Mouse (Mus musculus) heart, postnatal 25 days (tissue): Measurements from ENCODE around the gene Igflr1. TPM values are rescaled to one million over a fixed set of nuclear protein-coding genes. Genes with fewer than 3 reads are reported as not detected.

Experiments
- DNase-seq: peaks from one replicate; pipeline ENCODE4 v3.0.0; 2022; ENCODE audit warnings: low spot score
- intact Hi-C: fragments of 180-260 bp; cut with DNase I; formaldehyde crosslinking; loops from one replicate; pipeline ENCODE4 v1.15.1; 2025
- total RNA-seq, 2 experiments: library from RNA; stranded (reverse); gene quantifications; 2 replicates each; pipeline ENCODE4 v1.2.3; 2021

Gene Igflr1
- total RNA-seq: 1 to 10 TPM; 1.3 to 1.6 TPM

- intact Hi-C loops: loop anchor here (1.0 kb wide), 1 partner anchor 21 kb away; no protein-coding TSS in a partner anchor
- DNase-seq: no peak
Measured at GRCm38 (mm10) chr7:30564970-30565571, at the start of gene Igflr1. Gene Igflr1 (plus strand): TSS chr7:30565427.

GRCm38 (mm10) chr7:30518325-30518724 is 46.9 kb upstream of the Igflr1 start:
- DNase-seq: no peak
- intact Hi-C loops: no loop called here

- intact Hi-C loops: no loop called here
- no peak for DNase-seq
Measured at GRCm38 (mm10) chr7:30520396-30520795, 44.8 kb upstream of the Igflr1 start.

GRCm38 (mm10) chr7:30520856-30521255 is 44.4 kb upstream of the Igflr1 start:
- intact Hi-C loops: no loop called here
- DNase-seq: no peak

GRCm38 (mm10) chr7:30522871-30523270 is 42.4 kb upstream of the Igflr1 start:
- intact Hi-C loops: no loop called here
- no peak for DNase-seq

DNA sequence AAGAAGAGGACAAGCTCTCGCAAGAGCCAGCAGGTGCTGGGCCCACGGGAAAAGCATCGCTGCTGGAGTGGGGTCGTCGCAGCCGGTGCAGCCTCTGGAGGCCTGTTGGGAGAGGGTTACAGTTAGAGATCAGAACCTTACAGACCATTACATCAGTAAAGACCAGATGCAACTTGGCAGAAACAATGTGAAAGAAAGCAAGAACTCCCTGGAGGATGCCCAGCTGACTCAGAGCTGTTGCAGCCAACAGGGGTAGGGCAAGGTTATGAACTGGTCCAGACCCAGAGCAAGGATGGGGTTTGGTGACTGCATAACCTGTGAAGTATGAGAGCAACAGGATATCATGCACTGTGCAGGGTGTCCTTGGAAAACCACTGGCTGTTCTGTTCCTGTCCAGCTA is 40.7 kb upstream of the Igflr1 start:
- DNase-seq: no peak
- intact Hi-C loops: no loop called here

DNA sequence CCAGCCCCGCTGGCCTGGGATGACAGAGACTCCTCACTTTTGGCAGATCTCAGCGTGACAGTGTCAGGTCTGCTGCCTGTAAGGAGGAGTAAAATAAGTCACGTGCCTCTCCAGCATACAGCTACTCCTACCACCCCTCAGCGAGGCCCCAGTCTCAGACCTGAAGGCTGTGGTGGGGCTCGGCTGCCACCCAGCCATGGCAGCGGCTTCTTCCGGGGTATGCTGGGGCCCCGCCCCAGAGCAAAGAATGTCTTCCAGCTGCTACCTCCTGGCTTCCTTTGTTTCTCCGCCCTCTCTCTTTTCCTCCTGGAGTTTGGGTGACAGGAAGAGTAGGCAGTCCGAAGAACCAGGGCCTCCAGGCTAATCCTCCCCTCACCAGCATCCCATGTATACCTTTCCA is 39.3 kb upstream of the Igflr1 start:
- no peak for DNase-seq
- intact Hi-C loops: no loop called here

- no peak for DNase-seq
Measured at GRCm38 (mm10) chr7:30526399-30526798, 38.8 kb upstream of the Igflr1 start.

DNA sequence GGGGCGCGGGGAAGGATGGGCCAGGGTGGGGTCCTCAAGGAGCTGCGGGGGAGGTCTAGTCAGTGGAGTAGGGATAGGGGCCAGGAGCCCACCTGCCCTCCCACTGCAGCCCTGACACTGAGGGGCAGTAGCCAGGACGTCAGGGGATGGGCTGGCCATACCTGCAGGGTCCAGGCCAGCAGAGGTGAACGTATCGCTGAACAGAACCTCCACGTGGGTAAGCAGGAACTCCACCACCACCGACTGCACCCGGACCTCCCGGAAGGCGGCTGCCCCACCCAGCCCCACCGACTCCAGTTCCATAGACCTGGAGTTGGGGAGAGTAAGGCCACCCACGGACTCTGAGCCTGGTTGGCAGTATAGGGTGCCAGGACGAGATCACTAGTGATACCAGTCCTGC is 38.2 kb upstream of the Igflr1 start:
- DNase-seq: no peak
- intact Hi-C loops: no loop called here

More at GRCm38 (mm10) chr7:30526399-30526798, 38.8 kb upstream of the Igflr1 start:
- intact Hi-C loops: no loop called here

- intact Hi-C loops: no loop called here
- no peak for DNase-seq
Measured at GRCm38 (mm10) chr7:30531291-30531815, 33.9 kb upstream of the Igflr1 start.

DNA sequence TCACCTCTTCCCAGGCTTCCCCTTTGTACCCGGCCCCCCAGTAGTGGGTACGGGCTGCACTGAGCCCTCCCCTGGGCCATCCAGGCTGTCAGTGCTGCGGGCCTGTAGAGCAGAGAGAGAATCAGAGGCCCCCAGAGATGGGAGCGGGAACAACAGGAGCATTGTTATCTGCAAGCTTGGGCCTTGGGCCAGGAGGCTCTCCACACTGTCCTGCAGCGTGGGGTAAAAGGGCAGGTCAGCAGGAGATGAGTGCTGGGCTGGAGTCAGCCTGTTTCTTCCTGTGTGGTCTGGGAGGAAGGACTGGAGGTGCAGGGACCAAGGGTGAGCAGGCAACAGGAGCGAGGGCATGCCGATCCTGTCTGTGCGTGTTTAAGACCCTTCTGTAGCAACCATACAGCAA is 32.3 kb upstream of the Igflr1 start:
- intact Hi-C loops: no loop called here
- no peak for DNase-seq

- intact Hi-C loops: no loop called here
- no peak for DNase-seq
Measured at GRCm38 (mm10) chr7:30533941-30534632, 31.1 kb upstream of the Igflr1 start.

- intact Hi-C loops: no loop called here
- DNase-seq: peak; percentile 90
Measured at GRCm38 (mm10) chr7:30534633-30535577, 30.3 kb upstream of the Igflr1 start, which contains the start of gene Arhgap33. Gene Arhgap33 (minus strand): TSS chr7:30535060.

DNA sequence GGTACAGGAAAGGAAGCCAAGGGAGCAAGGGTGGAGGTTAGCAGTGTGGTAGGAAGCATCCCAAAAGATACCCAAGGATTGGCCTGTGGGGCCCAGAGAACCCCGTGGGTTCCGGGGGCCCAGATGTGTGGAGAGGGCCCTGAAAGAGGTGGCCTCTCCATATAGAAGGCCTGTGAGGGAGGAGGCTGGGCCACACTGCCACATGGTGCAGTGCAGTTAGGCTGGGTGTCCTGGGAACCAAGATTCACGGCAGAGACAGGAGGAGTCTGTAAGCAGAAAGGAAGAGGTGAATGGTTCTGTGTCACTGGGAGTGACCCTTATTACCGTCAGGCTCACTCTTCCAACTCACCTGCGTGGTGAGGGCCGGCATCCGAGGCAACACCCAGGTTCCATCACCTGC is 24.7 kb upstream of the Igflr1 start:
- intact Hi-C loops: no loop called here
- DNase-seq: no peak

DNA sequence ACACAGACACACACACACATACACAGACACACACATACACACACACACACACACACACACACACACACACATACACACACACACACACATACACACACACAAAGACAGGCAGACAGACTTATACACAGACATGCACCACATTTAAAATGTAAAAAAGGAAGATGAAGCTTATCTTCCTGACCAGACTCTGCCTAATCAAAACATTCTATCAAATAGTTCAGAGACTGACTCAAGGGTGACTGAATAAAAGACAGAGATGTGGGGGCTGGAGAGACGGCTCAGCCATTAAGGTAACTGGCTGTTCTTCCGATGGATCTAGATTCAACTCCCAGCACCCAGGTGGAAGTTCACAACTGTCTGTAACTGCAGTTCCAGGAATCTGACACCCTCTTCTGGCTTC is 20.9 kb upstream of the Igflr1 start:
- DNase-seq: no peak
- intact Hi-C loops: no loop called here

DNA sequence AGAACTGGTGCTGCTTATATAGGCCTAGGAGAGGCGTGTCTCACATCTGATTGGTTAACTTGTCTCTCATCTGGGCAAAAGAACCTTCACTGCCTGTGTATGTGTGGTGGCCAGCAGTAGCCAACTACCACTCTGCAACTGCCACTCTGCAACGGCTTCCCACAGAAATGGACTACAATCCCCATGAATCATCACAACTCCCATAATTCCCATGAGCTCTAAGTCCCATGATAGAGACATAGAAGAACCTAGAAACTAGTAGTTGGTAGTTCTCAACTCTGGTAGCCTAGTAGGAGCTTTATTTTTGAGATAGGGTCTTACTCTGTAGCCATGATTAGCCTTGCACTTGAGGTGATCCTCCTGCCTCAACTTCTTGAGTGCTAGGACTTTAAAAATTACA is 15.3 kb upstream of the Igflr1 start:
- intact Hi-C loops: loop anchor here (5.0 kb wide), 1 partner anchor 58 kb away; the partner anchor contains the start of gene Prodh2

DNA sequence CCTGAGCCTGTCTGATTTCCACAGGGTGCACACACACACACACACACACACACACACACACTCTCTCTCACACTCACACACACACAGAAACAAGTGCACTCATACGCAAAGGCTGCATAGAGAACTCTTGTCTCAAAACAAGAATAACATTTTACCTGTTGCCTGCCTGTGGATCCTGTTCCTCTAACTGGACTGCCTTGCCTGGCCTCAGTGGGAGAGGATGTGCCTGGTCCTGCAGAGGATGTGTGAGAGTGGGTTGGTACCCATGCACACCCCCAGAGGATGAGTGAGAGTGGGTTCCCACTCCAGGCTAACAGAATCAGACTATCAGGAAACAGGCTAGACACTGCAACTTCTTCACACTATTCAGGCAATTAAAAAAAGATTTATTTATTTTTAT is 14.6 kb upstream of the Igflr1 start:
- DNase-seq: no peak
- intact Hi-C loops: no loop called here

More for the DNA sequence above, 15.3 kb upstream of the Igflr1 start:
- DNase-seq: no peak

DNA sequence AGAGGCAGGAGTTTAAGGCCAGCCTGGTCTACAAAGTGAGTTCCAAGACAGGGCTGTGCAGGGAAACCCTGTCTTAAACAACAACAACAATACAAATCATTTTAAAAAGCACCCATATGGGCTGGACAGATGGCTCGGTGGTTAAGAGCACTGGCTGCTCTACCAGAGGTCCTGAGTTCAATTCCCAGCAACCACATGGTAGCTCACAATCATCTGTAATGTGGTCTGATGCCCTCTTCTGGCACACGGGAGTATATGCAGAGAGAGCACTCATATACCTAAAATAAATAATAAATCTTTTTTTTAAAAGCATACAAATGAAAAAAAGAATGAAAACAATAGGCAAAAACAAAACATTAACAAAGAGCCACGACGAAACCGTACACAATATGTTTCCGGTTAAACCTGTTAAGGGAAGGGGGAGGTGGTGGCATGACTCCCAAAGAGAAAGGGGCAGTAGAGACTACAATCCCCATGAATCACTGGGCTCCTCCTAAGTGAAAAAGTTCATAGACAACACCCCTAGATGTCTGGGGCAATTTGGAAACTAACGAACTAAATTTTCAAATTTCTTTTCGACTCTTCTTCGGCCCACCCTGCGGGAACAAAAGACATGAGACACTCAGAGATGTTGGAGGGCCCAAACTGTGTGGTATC is 13.7 kb upstream of the Igflr1 start:
- no peak for DNase-seq
- intact Hi-C loops: no loop called here

- intact Hi-C loops: no loop called here
Measured at GRCm38 (mm10) chr7:30552102-30553020, 12.9 kb upstream of the Igflr1 start, which contains the start of the genes Hspb6 and Proser3. Gene Hspb6 (plus strand): TSS chr7:30552178. Gene Proser3 (minus strand): TSS chr7:30552299.

More at GRCm38 (mm10) chr7:30552102-30553020, 12.9 kb upstream of the Igflr1 start, which contains the start of the genes Hspb6 and Proser3:
- peak; percentile 95 for DNase-seq
